Mouse (Mus musculus) MEL (cell line): ENCODE measurements around the gene BC025920.

Source experiments
- CTCF ChIP-seq, 3 experiments: IDR thresholded peaks in 2 of 3; conservative IDR thresholded peaks in 1 of 3; 2 replicates each; pipeline ENCODE4 v1.5.1; 2011 to 2012; ENCODE audit warnings: low read length in 3 of 3, low read depth in 2 of 3, mild to moderate bottlenecking in 2 of 3, improper control_type of control experiment in 1 of 3, inconsistent platforms in 1 of 3, mixed read lengths in 1 of 3, moderate library complexity in 1 of 3; ENCODE audit not compliant: control insufficient read depth in 1 of 3, insufficient read depth in 1 of 3, poor library complexity in 1 of 3, severe bottlenecking in 1 of 3
- ELF1 ChIP-seq: IDR thresholded peaks from 2 replicates; pipeline ENCODE4 v1.6.1; 2014; ENCODE audit warnings: low read depth, mild to moderate bottlenecking, inconsistent platforms, low read length, improper control_type of control experiment, moderate library complexity
- EP300 ChIP-seq, 2 experiments: IDR thresholded peaks; 2 replicates each; pipeline ENCODE4 v1.6.1; 2011; ENCODE audit warnings: improper control_type of control experiment in 2 of 2, low read length in 2 of 2, low read depth in 1 of 2, mild to moderate bottlenecking in 1 of 2
- RAD21 ChIP-seq: IDR thresholded peaks from 2 replicates; pipeline ENCODE4 v1.6.1; 2011; ENCODE audit warnings: mild to moderate bottlenecking, low read depth, low read length, improper control_type of control experiment
- TAL1 ChIP-seq: IDR thresholded peaks from 2 replicates; pipeline ENCODE4 v1.6.1; 2012; ENCODE audit warnings: mild to moderate bottlenecking, inconsistent platforms, low read length, moderate library complexity, mixed read lengths

GRCm38 (mm10) chr10:81591846-81592245 is 14.2 kb upstream of the BC025920 start:
- no peak for TF ChIP-seq CTCF (IDR thresholded peaks at IDR 0.05 in 2 of 3, conservative IDR thresholded peaks at IDR 0.05 in 1 of 3; ENCODE audit: control insufficient read depth in 1 of 3, insufficient read depth in 1 of 3, low read depth in 2 of 3, low read length in 3 of 3, poor library complexity in 1 of 3, severe bottlenecking in 1 of 3)
- TF ChIP-seq TAL1: no peak
- no peak for TF ChIP-seq EP300 (IDR thresholded peaks at IDR 0.05; ENCODE audit: low read depth in 1 of 2, low read length in 2 of 2)
- no peak for TF ChIP-seq ELF1
- TF ChIP-seq RAD21: no peak
